Mouse (Mus musculus) ES-E14 (cell line): Measurements from ENCODE around the gene Usp33.

Experiments used
- CHD2 ChIP-seq: IDR thresholded peaks from 2 replicates; pipeline ENCODE4 v1.6.1; 2014; ENCODE audit warnings: mild to moderate bottlenecking, low read depth, low read length, inconsistent platforms
- HCFC1 ChIP-seq: IDR thresholded peaks from 2 replicates; pipeline ENCODE4 v1.6.1; 2012; ENCODE audit warnings: low read length, inconsistent platforms, borderline replicate concordance; ENCODE audit not compliant: insufficient read depth
- MAFK ChIP-seq: IDR thresholded peaks from 2 replicates; pipeline ENCODE4 v1.6.1; 2014; ENCODE audit warnings: mild to moderate bottlenecking, low read depth, low read length, inconsistent platforms; ENCODE audit not compliant: insufficient read depth
- ZC3H11A ChIP-seq: IDR thresholded peaks from 2 replicates; pipeline ENCODE4 v1.6.1; 2012; ENCODE audit warnings: low read depth, mild to moderate bottlenecking, inconsistent platforms, low read length, borderline replicate concordance

DNA sequence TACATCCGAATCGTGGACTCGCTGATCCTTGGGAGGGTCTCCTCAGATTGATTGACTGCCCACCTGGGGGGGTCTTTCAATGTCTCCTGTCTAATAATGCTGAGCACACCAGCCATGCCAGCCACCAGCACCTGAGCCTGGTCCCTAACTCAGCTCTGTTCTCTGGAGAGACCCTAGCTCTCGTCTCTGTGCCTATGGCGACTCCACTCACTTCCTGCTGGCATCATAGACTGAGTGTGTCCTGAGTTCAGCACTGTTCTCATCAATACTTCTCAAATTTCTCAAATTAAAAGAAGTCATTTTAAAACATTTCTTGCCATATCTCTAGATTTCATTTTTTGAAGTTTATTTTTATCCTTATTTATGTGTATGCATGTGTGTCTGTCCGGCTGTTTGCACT, 14.2 kb upstream of the Usp33 start:
- no peak for TF ChIP-seq MAFK
- TF ChIP-seq ZC3H11A, result no peak
- TF ChIP-seq CHD2, result no peak
- TF ChIP-seq HCFC1, result no peak
